Mouse (Mus musculus) stomach, adult 2 months (tissue): ENCODE results near the gene Elavl1. TPM values are rescaled to one million over a fixed set of nuclear protein-coding genes. Genes with fewer than 3 reads are reported as not detected.

Experiments
- polyA plus RNA-seq: library from polyadenylated mRNA; depleted of rRNA; stranded (reverse); fragments of >200 nt; gene quantifications from 2 replicates; pipeline ENCODE4 v1.2.3, GENCODE M21; 2012; rRNA removed

Gene Elavl1
- polyA plus RNA-seq, result 11.2 and 12.1 TPM in 2 replicates

GRCm38 (mm10) chr8:4324983-4325750 is at the start of gene Elavl1, which contains the start of gene Ccl25:
TSS of gene Elavl1 (minus strand) at chr8:4325413.
TSS of gene Ccl25 (plus strand) at chr8:4325210.

DNA sequence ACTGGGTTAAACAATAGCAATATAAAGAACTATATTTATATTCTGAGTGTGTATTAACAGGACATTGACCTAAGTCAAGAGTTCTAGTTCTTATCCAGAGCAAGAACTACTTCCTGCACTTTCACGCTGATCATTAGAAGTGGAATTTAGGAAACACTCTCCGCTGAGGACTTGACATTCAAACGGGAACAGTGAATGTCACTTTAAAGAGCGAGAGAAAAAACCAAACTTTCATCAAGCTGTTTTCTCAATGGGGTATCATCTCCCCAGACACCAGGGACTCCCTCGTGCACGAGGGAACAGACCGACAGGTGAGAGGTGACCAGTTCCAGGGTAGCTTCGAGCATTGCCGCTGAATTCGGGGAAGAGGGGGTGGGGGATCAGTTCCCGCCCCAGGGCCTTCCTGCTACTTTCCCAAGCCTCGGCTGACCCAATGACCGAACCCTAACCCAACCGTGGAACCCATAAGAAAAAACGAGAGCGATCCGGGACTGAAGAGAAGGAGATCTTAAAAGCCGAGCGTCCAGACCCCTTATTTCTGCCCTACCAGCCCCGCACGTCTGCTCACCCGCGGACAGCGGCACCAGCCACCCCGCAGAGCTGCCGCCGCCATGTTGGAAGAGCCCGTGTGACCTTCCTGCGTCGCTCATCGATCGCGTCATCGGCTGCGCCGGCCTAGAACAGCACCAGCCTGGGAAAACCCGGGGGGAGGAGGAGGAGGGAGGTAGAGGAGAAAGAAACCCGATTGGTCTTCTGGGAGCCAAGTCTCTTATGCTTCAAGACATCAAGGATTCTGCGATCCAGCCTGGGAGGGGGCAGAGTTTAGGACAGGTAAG is 49.7 kb downstream of the Elavl1 start, which contains the start of gene Timm44:
TSS of gene Timm44 (minus strand) at position 639 of the 836 bp plus-strand sequence.

DNA sequence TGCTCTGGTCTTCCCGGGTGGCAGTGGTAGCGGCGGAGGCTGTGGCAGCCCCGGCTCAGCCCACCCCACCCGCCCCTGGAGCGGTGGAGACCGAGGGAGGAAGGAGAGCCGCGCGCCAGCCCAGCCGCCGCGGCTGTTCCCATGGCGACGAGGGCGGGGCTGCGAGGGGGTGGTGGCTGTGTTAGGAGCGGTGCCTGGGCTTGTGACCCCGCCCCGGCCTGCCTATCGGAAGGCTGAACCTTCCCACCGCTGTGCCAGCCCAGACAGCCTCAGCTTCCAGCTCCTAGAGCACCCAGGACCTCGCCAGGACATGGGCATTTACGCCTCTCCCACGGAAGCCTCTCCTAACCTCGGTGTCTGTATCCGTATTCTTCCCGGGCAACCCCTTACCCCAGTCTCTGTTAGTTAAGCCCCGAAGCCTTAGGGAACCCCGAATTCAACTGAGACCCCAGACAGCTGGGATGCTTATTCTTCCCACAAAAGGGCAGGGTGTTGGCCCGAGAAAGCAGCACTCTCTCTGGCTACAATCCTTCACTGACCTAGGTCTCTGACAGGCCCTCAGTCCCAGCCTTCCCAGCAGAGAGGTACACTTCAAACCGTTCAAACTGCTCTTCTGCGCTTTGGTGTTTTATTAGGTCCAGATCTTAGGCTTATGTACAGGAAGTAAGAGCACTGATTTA is 65.9 kb downstream of the Elavl1 start, which contains the start of gene Ctxn1:
TSS of gene Ctxn1 (minus strand) at position 150 of the 680 bp plus-strand sequence.

GRCm38 (mm10) chr8:4252934-4253841 is 72.0 kb downstream of the Elavl1 start, which contains the start of gene Snapc2:
TSS of gene Snapc2 (plus strand) at chr8:4253080.

DNA sequence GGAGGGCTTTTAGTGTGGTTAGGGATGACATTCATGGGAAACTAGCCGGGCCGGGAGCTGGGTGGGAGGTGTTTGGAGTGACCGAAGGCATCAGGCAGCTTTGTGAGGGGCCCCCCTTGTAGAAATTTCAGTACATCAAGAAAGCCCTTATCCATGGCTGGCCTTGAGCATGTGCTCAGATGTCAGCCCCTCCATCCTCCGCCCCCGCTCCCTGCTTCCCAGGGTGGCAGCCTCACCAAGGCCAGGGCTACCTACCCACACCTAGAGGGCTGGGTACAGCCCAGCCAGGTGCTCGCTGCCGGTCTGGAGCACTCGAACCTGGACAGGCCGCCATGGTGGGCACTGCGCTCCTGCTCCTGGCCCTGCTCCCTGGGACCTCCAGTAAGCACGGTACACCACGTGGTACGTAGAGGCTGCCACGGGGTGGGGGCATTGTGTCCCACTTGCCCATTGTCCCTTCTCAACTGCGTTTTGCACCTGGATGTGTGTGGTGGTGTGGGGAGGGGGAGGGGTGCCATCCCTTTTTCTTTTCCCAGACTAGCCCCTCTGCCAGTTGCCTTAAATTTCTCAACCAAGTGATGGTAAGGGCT is 77.2 kb downstream of the Elavl1 start, which contains the start of gene Tgfbr3l:
TSS of gene Tgfbr3l (plus strand) at position 264 of the 590 bp plus-strand sequence.

DNA sequence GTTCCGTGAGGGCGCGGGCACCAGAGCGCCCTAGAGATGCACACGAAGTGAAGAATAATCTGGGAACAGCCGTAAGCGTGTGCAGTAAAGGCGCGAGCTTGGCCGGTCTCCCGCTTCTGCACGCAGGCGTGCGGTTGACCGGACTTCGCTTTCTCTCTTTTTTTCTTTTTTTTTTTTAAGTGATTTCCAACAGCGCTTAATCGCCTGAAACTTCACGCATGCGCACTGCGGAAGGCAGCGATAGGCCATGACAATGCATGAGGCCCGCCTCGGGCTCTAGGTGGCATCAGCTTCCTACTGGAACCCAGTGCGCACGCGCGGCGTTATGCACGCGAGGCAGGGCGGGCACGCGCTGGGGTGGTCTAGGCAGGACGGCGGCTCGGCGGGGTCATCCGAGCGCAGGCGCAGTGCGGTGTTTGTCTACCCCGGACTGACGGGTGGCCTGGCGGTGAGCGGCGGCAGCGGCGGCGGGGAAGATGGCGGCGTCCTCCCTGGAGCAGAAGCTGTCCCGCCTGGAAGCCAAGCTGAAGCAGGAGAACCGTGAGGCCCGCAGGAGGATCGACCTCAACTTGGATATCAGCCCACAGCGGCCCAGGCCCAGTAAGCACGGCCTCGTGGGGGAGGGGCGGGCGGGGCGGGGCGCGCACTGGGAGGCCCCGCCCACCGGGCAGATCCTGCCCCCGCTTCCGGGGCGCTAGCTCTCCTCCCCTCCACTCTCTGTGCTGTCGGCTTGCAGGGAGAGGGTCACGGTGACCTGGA is 86.6 kb downstream of the Elavl1 start, which contains the start of the genes Map2k7 and Gm49320:
TSS of gene Map2k7 (plus strand) at position 307 of the 759 bp plus-strand sequence.
TSS of gene Gm49320 (plus strand) at position 432 of the 759 bp plus-strand sequence.

Other genes starting within 250 kb of the Elavl1 start
- 0.55 and 1.5 TPM in 2 replicates for gene Cd209f, start 219.6 kb downstream of the Elavl1 start, polyA plus RNA-seq
- gene Cd209g, start 191.3 kb downstream of the Elavl1 start, polyA plus RNA-seq, result 0.98 and 1.9 TPM in 2 replicates
- gene Evi5l, start 158.8 kb downstream of the Elavl1 start, polyA plus RNA-seq, result 10.3 and 13.7 TPM in 2 replicates
- 0.11 and 0.15 TPM in 2 replicates for gene Prr36, start 108.0 kb downstream of the Elavl1 start, polyA plus RNA-seq
- 3.1 and 3.7 TPM in 2 replicates for gene Lrrc8e, start 98.6 kb downstream of the Elavl1 start, polyA plus RNA-seq
- 12.0 and 20.2 TPM in 2 replicates for gene Map2k7, start 86.7 kb downstream of the Elavl1 start, polyA plus RNA-seq
- gene Gm49320, start 86.5 kb downstream of the Elavl1 start, polyA plus RNA-seq, result 0.19 and 0.23 TPM in 2 replicates
- 16.4 and 57.9 TPM in 2 replicates for gene Tgfbr3l, start 77.2 kb downstream of the Elavl1 start, polyA plus RNA-seq
- 19.8 and 20.6 TPM in 2 replicates for gene Snapc2, start 72.3 kb downstream of the Elavl1 start, polyA plus RNA-seq
- 36.1 and 38.4 TPM in 2 replicates for gene Ctxn1, start 66.1 kb downstream of the Elavl1 start, polyA plus RNA-seq
- gene Timm44, start 49.5 kb downstream of the Elavl1 start, polyA plus RNA-seq, result 28.6 and 30.3 TPM in 2 replicates
- gene Ccl25, start 203 bp downstream of the Elavl1 start, polyA plus RNA-seq, result 0.12 and 0.84 TPM in 2 replicates
- gene Cers4, start 167.6 kb upstream of the Elavl1 start, polyA plus RNA-seq, result 16.1 and 16.4 TPM in 2 replicates